Mouse (Mus musculus) kidney, adult 9 months (tissue): Measurements from ENCODE around the gene F11.

ENCODE experiments used
- DNase-seq: peaks from one replicate; pipeline ENCODE4 v3.0.0; 2022

F11 gene

DNA sequence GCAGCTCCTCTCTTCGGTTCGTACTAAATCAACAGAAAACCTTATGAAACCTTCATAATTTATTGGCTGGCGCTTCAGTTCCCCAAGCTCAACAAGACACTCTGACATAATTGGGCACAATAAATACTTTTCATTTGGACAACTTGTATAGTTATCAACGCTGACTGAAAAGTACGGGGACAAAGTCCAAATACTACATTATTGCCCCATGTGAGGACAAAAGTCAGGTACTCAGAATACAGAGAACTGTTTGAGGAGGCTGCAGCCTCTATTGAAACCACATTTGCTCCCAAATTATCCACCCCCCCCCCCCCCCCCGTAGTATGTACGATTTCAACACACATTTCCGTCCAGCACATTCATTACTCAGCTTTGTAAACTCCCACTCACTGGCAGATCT is 22.5 kb downstream of the F11 start:
- DNase-seq = no peak

DNA sequence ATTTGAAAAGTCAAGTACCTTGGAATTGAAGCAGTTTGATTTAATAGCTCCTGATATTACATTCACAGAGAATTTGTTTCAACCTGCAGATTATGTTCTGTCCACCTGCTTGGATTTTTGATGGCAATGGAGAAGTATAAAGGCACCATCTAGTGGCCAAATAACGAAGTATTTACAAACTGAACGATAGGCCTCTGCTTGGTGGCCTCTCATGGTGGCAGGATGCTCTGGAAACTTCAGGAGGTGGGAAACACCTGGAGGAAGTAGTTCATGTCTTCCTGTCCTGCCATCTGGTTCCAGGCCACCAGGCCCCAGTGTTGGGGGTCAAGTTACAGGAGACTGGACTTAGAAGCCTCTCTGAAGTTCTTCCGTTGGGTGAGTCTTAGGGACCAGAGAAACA is 23.5 kb downstream of the F11 start:
- peak; percentile 55 for DNase-seq

DNA sequence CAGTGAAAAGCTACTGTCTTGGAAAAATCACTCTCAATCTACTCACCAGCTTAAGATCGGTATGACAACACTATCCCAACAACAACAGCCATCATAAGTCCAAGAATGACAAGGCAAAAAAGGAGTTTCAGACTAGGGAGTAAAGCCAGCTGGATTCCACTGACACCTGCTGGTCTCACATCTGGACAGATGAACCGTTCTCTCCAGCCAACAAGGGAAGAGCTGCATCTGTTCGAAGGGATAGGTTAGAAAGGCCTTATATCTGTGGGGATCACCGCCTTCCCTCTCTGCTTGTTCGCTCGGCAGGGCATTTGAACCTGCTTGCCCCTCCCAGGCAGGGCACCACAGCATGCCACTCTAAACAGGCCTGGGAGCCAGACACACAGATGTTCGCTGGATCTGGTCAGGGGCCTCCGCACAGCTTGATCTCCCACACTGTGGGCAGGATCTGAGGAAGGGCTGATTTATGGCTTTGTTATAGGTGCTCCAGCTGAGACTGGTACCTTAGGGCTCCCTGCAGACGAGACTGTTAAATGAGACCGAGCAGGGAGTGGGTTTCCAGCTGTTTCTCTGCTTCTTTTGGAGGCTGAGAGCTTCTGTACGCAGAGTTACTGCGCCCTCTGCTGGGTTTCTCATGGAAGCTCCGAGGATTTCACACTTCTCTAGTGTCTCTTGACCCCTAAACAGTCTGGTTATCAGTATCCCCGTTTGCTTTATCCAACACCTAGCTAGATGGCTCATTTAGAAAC is 25.5 kb downstream of the F11 start:
- DNase-seq = peak; percentile 42

DNA sequence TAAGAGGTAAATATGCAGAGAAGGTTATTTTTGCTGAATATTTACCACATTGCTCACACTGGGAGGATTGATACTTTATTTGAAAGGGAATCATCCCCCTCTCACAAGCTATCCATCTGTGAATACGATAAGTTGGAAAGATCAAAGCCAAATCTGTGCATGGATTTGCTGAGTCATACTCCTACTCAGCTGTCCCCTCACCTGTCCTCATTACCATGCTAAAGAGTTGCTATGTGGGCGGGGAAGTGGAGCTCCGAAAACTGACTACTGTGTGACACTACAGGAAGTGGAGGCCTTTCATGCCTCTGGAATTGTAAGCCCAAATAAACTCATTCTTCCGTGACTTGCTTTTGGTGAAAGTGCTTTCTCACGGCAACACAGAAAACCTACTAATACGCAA is 26.6 kb downstream of the F11 start:
- no peak for DNase-seq

DNA sequence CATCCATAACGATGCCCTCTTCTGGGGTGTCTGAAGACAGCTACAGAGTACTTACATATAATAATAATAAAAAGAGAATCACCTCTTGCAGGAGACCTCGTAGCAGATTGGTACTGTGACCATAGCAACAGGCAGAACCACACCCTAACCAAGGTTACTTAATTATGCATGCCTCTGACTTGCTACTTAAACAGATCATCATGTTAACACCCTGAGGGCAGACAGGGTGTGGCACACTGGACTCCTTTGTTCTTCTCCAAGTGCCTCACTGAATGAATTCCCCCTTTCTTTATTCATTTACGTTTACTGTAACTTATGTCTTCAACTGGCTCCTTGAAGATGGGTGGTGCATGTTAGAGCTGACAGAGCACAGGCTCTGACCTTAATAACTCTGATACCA is 28.6 kb downstream of the F11 start:
- no peak for DNase-seq

DNA sequence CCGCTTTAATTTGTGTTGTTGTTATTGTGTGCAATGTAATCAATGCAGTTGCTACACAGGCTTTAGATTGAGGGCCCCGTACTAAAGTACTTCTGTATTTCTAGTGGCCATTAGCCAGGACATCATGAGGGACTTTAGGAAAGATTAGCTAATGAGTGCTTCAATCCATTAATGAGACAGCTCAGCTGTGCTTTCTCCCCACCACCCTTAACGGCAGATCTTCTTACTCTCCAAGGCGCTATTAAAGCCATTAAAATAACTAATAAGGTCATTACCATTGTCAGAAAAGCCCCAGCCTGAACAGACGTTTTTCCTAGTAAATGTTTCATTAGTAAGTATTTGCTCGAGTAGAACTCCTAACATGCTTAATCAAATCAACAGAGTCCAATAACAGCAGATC is 59.4 kb downstream of the F11 start:
- no peak for DNase-seq

DNA sequence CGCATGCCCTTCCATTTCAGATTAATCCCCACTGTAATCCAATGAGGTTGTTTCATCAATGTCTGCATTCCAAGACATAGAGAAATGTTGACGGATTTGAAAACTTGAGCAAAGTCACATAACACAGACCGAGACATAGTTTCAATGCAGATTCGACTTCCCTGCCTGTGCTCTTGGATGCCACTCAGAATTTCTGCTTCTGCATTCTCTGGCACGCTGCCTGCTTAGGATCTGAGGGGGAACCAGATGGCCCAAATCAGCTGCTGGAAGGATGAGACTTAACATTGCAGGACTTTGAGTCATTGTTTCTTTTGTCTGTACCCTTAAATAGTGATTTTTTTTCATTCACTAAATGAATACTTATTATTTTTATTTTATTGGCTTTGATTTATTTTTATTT is 60.2 kb downstream of the F11 start:
- DNase-seq = no peak

DNA sequence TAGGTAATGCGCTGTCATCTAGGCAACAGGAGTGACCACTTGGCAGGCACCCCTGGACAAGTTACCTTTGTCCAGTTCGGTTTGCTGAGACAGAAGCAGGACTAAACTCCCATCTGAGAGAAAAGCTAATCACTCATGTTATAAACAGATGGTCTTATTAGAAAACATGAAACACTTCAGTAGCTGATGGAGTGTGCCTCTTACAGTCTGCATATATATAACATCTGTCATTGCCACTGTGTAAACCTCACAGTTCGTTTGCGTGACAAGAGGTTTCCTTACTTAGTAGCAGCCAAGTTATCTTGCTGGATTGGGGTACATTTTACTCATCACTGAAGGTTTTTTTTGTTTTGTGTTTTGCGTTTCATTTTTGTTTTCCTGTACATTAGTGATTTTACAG is 64.5 kb downstream of the F11 start:
- no peak for DNase-seq

DNA sequence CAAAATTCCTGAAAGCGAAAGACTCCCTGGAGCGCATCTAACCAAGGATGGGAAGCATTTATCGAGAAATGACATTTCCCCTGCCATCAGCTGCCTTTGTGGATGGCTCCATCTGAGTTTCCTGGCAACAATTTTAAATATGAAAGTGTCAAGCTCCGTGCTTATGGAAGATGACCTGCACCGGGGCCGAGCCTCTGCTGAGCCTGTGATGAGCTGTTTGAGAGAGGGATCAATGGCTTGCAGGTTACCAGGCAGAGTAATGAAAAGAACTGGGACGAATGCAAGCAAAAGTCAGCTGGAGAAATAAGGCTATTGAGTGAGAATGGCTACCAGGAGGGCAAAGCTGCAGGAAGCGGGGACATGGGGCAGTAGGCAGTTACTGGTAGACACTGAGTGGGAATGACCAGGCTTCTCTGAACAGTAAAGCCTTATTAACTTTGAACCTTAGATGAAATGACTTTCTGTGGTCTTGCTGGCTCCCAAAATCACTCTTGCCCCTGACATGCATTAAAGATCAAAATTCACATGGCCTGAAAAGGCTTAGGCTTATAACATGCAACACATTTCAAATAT is 65.8 kb downstream of the F11 start:
- DNase-seq = no peak
